Mouse (Mus musculus) testis, postnatal 10 days (tissue): ENCODE measurements around the gene Syngr1.

Experiments used
- DNase-seq: peaks from one replicate; pipeline ENCODE4 v3.0.0; 2021; ENCODE audit warnings: low spot score

Gene Syngr1

GRCm38 (mm10) chr15:80145397-80145796, 54.3 kb downstream of the Syngr1 start:
- no peak for DNase-seq

GRCm38 (mm10) chr15:80146153-80146552, 55.0 kb downstream of the Syngr1 start:
- DNase-seq, result no peak

GRCm38 (mm10) chr15:80147090-80147489, 56.0 kb downstream of the Syngr1 start:
- no peak for DNase-seq

GRCm38 (mm10) chr15:80147511-80147910, 56.4 kb downstream of the Syngr1 start:
- no peak for DNase-seq

GRCm38 (mm10) chr15:80148565-80148964, 57.4 kb downstream of the Syngr1 start:
- no peak for DNase-seq

- DNase-seq, result no peak
Measured at GRCm38 (mm10) chr15:80149517-80149916, 58.4 kb downstream of the Syngr1 start.

- DNase-seq, result no peak
Measured at GRCm38 (mm10) chr15:80152663-80153062, 61.5 kb downstream of the Syngr1 start.

GRCm38 (mm10) chr15:80153757-80154156, 62.6 kb downstream of the Syngr1 start:
- no peak for DNase-seq

GRCm38 (mm10) chr15:80155707-80156106, 64.6 kb downstream of the Syngr1 start:
- no peak for DNase-seq

- no peak for DNase-seq
Measured at GRCm38 (mm10) chr15:80157197-80157943, 66.2 kb downstream of the Syngr1 start.

GRCm38 (mm10) chr15:80158001-80158706, 67.0 kb downstream of the Syngr1 start:
- DNase-seq, result no peak

- DNase-seq, result no peak
Measured at GRCm38 (mm10) chr15:80158707-80159090, 67.6 kb downstream of the Syngr1 start.

- DNase-seq, result no peak
Measured at GRCm38 (mm10) chr15:80159286-80159901, 68.3 kb downstream of the Syngr1 start.

GRCm38 (mm10) chr15:80160223-80160622, 69.1 kb downstream of the Syngr1 start:
- DNase-seq, result no peak

GRCm38 (mm10) chr15:80160726-80161125, 69.6 kb downstream of the Syngr1 start:
- no peak for DNase-seq

- no peak for DNase-seq
Measured at GRCm38 (mm10) chr15:80161199-80161598, 70.1 kb downstream of the Syngr1 start.

GRCm38 (mm10) chr15:80162401-80162964, 71.3 kb downstream of the Syngr1 start:
- no peak for DNase-seq

GRCm38 (mm10) chr15:80163274-80163673, 72.1 kb downstream of the Syngr1 start:
- DNase-seq, result no peak

GRCm38 (mm10) chr15:80163716-80164115, 72.6 kb downstream of the Syngr1 start:
- DNase-seq, result no peak

GRCm38 (mm10) chr15:80165396-80165795, 74.3 kb downstream of the Syngr1 start:
- no peak for DNase-seq
